Comparison of ENCODE assay signal across 8 mouse cellular contexts in the genomic region with DNA sequence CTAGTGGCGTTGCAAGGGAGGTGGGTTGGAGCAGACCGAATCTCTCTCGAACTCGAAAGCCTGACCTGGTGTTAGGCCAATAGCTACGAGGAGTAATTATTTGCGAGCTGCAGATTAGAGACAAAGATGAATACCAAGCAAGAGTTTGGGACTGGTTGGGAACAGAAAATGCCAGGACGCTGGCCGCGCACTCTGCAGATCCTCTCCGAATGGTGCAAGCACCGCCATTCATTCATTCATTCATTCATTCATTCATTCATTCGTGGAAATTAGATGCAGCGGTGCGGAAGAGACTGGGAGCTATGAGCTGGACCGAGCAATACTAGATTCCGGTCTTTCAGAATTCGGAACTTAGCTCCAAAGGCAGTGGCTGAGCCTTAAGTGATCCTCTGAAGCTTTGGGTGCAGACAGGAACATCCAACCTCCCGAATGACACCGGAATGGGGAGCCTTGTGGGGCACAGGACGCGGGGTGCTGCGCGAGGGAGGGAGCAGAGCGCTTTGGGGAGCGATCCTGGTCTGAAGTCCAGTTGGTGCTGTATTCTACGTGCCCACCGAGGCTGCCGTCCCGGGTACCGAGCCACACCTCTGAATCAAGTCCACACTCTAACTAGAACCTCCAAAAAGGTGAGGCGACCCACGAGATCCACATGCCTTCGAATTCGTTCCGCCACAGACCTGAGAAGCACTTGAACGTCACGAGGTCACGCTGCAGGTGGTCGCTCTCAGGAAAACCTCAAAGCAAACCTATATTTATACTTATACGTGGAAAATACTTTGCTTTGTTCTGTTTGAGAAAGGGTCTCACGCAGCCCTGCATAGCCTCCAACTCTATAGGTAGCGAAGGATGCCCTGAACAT. TPM values are rescaled to one million over a fixed set of nuclear protein-coding genes. Genes with fewer than 3 reads are reported as not detected.
A peak's percentile ranks its signal among the peaks of the same experiment; 100 is the strongest.
DNase-seq lines count a peak whose midpoint lies in the region; ATAC-seq and TF ChIP-seq lines count a peak whose summit lies in the region.

No protein-coding gene starts in this region.

- TF ChIP-seq EP300 in lung, postnatal 0 days (IDR thresholded peaks at IDR 0.05), result no peak

- H3K27me3 ChIP-seq in lung, postnatal 0 days (replicated peaks; ENCODE audit: insufficient read depth, low read length), result peaks cover 43% of the 10 kb centered on the region
- peaks cover 56% of the 10 kb centered on the region for H3K27me3 ChIP-seq in liver, embryonic 11.5 days (replicated peaks; ENCODE audit: control insufficient read depth, insufficient read depth, low read length)
- H3K27me3 ChIP-seq in stomach, embryonic 15.5 days (replicated peaks), result peaks cover 45% of the 10 kb centered on the region

- H3K4me2 ChIP-seq in lung, postnatal 0 days (replicated peaks; ENCODE audit: low read depth, low read length), result peak overlapping the region; percentile 94
- peak overlapping the region; percentile 49 for H3K4me2 ChIP-seq in liver, embryonic 11.5 days
- peak overlapping the region; percentile 96 for H3K4me2 ChIP-seq in stomach, embryonic 15.5 days

- no peak for ATAC-seq in lung, postnatal 0 days
- no peak for ATAC-seq in liver, embryonic 11.5 days (replicated peaks; ENCODE audit: low FRiP score)
- ATAC-seq in stomach, embryonic 15.5 days (ENCODE audit: insufficient read depth, low FRiP score, low read depth), result no peak

- no peaks in the 10 kb centered on the region for H3K36me3 ChIP-seq in lung, postnatal 0 days (ENCODE audit: insufficient read depth, low read length)
- no peaks in the 10 kb centered on the region for H3K36me3 ChIP-seq in liver, embryonic 11.5 days (ENCODE audit: control insufficient read depth, insufficient read depth, low read length)
- 0 out of 2 replicates have a peak, but pooled peaks cover 2% of the 10 kb centered on the region for H3K36me3 ChIP-seq in stomach, embryonic 15.5 days

- peak; percentile 10 for DNase-seq in adrenal gland, adult 2 months
- DNase-seq in adrenal gland, adult 18-20 months (ENCODE audit: low spot score in 2 of 2), result no peak
- no peak for DNase-seq in lung, postnatal 0 days (ENCODE audit: low spot score)
- DNase-seq in lung, adult 18-20 months, result no peak
- no peak for DNase-seq in liver, embryonic 11.5 days (ENCODE audit: low spot score)
- no peak for DNase-seq in layer of hippocampus, adult 18-20 months (ENCODE audit: low spot score in 2 of 2)
- DNase-seq in layer of hippocampus, adult 11-12 months (ENCODE audit: low spot score), result no peak

- H3K27ac ChIP-seq in lung, postnatal 0 days (ENCODE audit: low read length), result no peak overlapping the region
- no peak overlapping the region for H3K27ac ChIP-seq in liver, embryonic 11.5 days (ENCODE audit: low read depth, low read length)
- no peak overlapping the region for H3K27ac ChIP-seq in stomach, embryonic 15.5 days

- H3K4me3 ChIP-seq in lung, postnatal 0 days (ENCODE audit: low read depth, low read length), result peak overlapping the region; percentile 73; the same call in 1 of the 2 replicates
- H3K4me3 ChIP-seq in liver, embryonic 11.5 days (ENCODE audit: low read depth, low read length), result peak overlapping the region; percentile 90
- peak overlapping the region; percentile 49; the same call in 1 of the 2 replicates for H3K4me3 ChIP-seq in stomach, embryonic 15.5 days (replicated peaks)

- peaks cover 22% of the 10 kb centered on the region for H3K4me1 ChIP-seq in lung, postnatal 0 days (ENCODE audit: insufficient read depth, low read depth, low read length)
- H3K4me1 ChIP-seq in liver, embryonic 11.5 days (replicated peaks; ENCODE audit: control insufficient read depth, insufficient read depth, low read length), result peaks cover 12% of the 10 kb centered on the region
- H3K4me1 ChIP-seq in stomach, embryonic 15.5 days, result peaks cover 31% of the 10 kb centered on the region

- no peak for TF ChIP-seq CTCF in lung, postnatal 0 days (IDR thresholded peaks at IDR 0.05)

- H3K9ac ChIP-seq in lung, postnatal 0 days (replicated peaks; ENCODE audit: low read depth), result no peak overlapping the region
- no peak overlapping the region for H3K9ac ChIP-seq in liver, embryonic 11.5 days (ENCODE audit: low read depth, low read length)
- H3K9ac ChIP-seq in stomach, embryonic 15.5 days, result no peak overlapping the region

- no peaks in the 10 kb centered on the region for H3K9me3 ChIP-seq in lung, postnatal 0 days (ENCODE audit: low read length)
- no peaks in the 10 kb centered on the region for H3K9me3 ChIP-seq in liver, embryonic 11.5 days (ENCODE audit: control insufficient read depth, low read length)
- no peaks in the 10 kb centered on the region for H3K9me3 ChIP-seq in stomach, embryonic 15.5 days

- WGBS in lung, postnatal 0 days, result 2% methylated on average over 42 of the region's 42 CpGs
- 3% methylated on average over 42 of the region's 42 CpGs for WGBS in liver, embryonic 11.5 days
- 3% methylated on average over 42 of the region's 42 CpGs for WGBS in stomach, embryonic 15.5 days

RNA-seq across cellular contexts. Expression of gene Wrap73, which starts 0.9 kb away (rescaled TPM):
- 10 to 100 TPM; 16.7 to 20.4 TPM for total RNA-seq in adrenal gland, adult 2 months (2021)
- 41.0 and 41.1 TPM in 2 replicates for polyA plus RNA-seq in adrenal gland, adult 2 months (2012; rRNA removed)
- 10 to 100 TPM; 14.2 to 21.1 TPM for total RNA-seq in adrenal gland, adult 18-20 months (2021)
- 19.8 and 21.6 TPM in 2 replicates for polyA plus RNA-seq in lung, postnatal 0 days (2015; fragmentation: Nextera tagmentation; extraction: Ambion mirVana)
- 39.9 and 46.8 TPM in 2 replicates for polyA plus RNA-seq in liver, embryonic 11.5 days (2014; fragmentation: Nextera tagmentation; extraction: Ambion mirVana)
- 32.7 and 37.4 TPM in 2 replicates for polyA plus RNA-seq in stomach, embryonic 15.5 days (2015; fragmentation: Nextera tagmentation; extraction: Ambion mirVana)
- total RNA-seq in layer of hippocampus, adult 18-20 months (2021), result 10 to 100 TPM; 30.0 to 35.8 TPM

RNA-seq across cellular contexts. Expression of gene Trp73, which starts 1.2 kb away (rescaled TPM):
- not detected for total RNA-seq in adrenal gland, adult 2 months (2021)
- polyA plus RNA-seq in adrenal gland, adult 2 months (2012; rRNA removed), result 0.30 TPM in 1 of 2 replicates, not detected in the other
- total RNA-seq in adrenal gland, adult 18-20 months (2021), result not detected
- 1.8 and 2.6 TPM in 2 replicates for polyA plus RNA-seq in lung, postnatal 0 days (2015; fragmentation: Nextera tagmentation; extraction: Ambion mirVana)
- polyA plus RNA-seq in liver, embryonic 11.5 days (2014; fragmentation: Nextera tagmentation; extraction: Ambion mirVana), result 0.04 and 0.18 TPM in 2 replicates
- polyA plus RNA-seq in stomach, embryonic 15.5 days (2015; fragmentation: Nextera tagmentation; extraction: Ambion mirVana), result 0.39 and 0.58 TPM in 2 replicates
- total RNA-seq in layer of hippocampus, adult 18-20 months (2021), result 1 to 10 TPM; 1.9 to 2.5 TPM

RNA-seq across cellular contexts. Expression of gene Tprgl, which starts 19.2 kb away (rescaled TPM):
- total RNA-seq in adrenal gland, adult 2 months (2021), result 100 to 1,000 TPM; 151 to 180 TPM
- 188 and 210 TPM in 2 replicates for polyA plus RNA-seq in adrenal gland, adult 2 months (2012; rRNA removed)
- total RNA-seq in adrenal gland, adult 18-20 months (2021), result 100 to 1,000 TPM; 155 to 172 TPM
- 249 and 268 TPM in 2 replicates for polyA plus RNA-seq in lung, postnatal 0 days (2015; fragmentation: Nextera tagmentation; extraction: Ambion mirVana)
- 133 and 149 TPM in 2 replicates for polyA plus RNA-seq in liver, embryonic 11.5 days (2014; fragmentation: Nextera tagmentation; extraction: Ambion mirVana)
- polyA plus RNA-seq in stomach, embryonic 15.5 days (2015; fragmentation: Nextera tagmentation; extraction: Ambion mirVana), result 122 and 124 TPM in 2 replicates
- total RNA-seq in layer of hippocampus, adult 18-20 months (2021), result 100 to 1,000 TPM; 196 to 199 TPM

RNA-seq across cellular contexts. Expression of gene Megf6, which starts 29.3 kb away (rescaled TPM):
- 1 to 10 TPM; 2.3 to 2.6 TPM for total RNA-seq in adrenal gland, adult 2 months (2021)
- polyA plus RNA-seq in adrenal gland, adult 2 months (2012; rRNA removed), result 4.5 and 5.3 TPM in 2 replicates
- 1 to 10 TPM; 2.5 to 4.3 TPM for total RNA-seq in adrenal gland, adult 18-20 months (2021)
- polyA plus RNA-seq in lung, postnatal 0 days (2015; fragmentation: Nextera tagmentation; extraction: Ambion mirVana), result 24.1 and 25.5 TPM in 2 replicates
- polyA plus RNA-seq in liver, embryonic 11.5 days (2014; fragmentation: Nextera tagmentation; extraction: Ambion mirVana), result 5.8 and 5.9 TPM in 2 replicates
- polyA plus RNA-seq in stomach, embryonic 15.5 days (2015; fragmentation: Nextera tagmentation; extraction: Ambion mirVana), result 19.9 and 20.9 TPM in 2 replicates
- 1 to 10 TPM; 2.8 to 7.3 TPM for total RNA-seq in layer of hippocampus, adult 18-20 months (2021)
